Mouse (Mus musculus) kidney, postnatal 10 days (tissue): ENCODE measurements at regions not wholly inside any gene's neighbourhood (a gene's known extent, or its start where the extent isn't known, plus 50 kb on each side); places are given as distances from the start of the nearest gene placed in this dataset.

Source experiments
- DNase-seq: peaks from one replicate; pipeline ENCODE4 v3.0.0; 2021; ENCODE audit warnings: mixed read lengths

DNA sequence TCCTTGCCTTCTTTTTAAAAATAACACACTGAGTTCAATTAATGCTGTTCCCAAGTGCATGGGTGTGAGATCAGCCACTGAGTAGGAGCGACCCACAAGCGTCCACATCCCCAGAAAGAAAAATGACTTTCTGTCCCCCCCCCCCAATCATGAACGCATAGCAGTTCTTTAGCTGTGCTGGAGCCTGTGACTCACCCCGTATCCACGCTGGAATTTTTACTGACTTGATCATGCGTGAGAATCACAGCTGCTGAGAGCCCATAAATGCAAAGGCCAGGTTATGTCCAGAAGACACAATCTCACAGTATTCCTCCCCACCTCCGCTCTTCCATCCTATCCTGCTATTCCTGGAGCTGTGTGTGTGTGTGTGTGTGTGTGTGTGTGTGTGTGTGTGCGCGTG, 53.3 kb downstream of the Fos start:
- DNase-seq, result no peak

GRCm38 (mm10) chr12:85531638-85532037, 57.9 kb downstream of the Fos start:
- DNase-seq, result no peak

DNA sequence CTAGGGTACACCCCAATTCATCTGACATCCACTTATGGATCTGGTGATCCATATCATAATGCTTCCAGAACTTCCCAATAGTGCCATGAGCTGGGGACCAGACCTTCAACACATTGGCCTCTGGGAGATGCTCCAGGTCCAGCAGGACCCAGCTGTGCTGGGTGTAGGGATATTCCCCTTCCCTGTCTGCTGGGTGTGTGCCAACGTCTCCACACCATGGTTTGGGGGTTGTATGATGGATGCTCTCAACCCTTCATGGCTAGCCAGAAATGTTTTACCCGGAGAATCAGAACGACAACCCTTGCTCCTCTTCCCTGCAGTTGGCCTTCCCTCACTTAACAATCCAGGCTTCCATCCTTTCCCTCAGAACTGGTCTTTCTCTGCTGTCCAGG, 58.5 kb downstream of the Fos start:
- peak; percentile 41 for DNase-seq

DNA sequence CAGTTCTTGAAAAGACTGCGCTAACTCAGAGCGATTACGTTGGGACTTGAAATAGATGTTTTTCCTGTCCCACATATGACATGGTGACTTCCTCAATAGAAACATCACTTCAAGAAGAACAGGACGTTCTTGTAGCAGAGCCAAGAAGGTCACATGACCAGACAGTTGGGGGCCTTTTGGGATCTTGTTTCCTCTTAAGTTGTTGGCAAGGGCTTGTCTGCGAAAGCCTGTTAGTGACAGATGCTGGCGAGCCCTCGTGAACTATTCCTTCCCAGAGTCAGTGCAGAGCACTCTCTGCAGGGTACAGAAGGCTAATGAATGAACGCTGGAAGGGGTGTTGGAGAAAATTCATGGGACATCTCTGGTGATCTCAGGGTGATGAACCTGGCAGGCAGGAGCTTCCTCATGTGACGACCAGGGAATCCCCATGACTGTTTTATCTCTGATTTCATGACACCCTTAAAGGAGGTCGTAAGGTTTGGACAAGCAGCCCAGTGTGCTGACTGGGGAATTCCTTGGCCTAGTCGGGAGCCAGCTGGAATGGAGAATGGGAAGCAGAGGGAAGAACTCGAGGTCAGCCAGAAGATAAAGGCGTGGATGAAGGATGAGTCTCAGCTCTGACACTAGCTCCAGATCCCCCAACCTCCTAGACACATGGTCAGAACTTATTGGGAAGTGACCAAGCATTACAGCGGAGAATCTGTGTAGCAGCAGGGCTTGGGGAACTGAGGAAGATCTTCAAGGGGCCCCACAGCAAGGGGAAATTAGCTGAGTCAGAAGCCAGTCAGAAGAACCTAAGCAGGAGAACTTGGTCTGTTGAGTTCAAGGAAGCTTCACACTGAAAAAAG, 59.1 kb downstream of the Fos start:
- peak; percentile 80 for DNase-seq

DNA sequence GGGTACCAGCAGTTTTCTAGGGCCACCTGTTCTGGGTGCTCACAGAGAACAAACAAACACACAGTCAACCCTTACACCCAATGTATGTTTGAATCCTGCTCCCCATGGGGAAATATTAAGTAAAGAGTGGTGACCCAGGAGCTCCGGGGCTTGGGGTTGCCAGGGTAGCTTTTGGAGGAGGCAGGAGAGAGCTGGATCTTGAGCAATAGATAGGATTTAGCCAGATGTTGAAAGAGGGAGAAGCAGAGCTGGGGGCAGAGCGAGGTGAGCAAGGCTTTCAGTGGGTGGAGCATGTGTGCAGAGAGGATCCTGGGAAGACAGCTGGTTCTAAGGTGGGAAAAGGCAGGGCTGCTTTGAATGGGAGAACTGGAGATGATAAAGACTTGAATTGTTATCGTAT, 59.9 kb downstream of the Fos start:
- no peak for DNase-seq

GRCm38 (mm10) chr12:85539423-85539822, 59.4 kb upstream of the Jdp2 start:
- no peak for DNase-seq

- peak; percentile 55 for DNase-seq
These were observed 57.7 kb upstream of the Jdp2 start for GRCm38 (mm10) chr12:85541153-85541552.

DNA sequence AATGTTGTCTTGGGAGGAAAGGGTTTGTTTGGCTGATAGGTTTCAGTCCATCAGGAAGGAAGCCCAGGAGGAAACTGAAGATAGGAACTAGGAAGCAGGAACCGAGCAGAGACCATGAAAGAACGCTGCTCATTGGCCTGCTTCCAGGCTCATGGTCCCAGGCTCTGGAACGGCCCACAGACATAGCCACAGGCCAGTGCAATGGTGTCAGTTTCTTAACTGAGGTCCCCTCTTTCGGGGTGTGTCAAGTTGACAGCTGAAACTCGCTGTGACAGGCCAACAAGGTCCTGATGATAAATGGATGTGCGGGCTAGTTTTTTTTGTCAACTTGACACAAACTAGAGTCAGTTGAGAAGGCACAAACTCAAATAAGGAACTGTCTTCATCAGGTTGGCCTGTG, 55.9 kb upstream of the Jdp2 start:
- no peak for DNase-seq

- no peak for DNase-seq
These were observed 55.3 kb upstream of the Jdp2 start for GRCm38 (mm10) chr12:85543520-85543919.

GRCm38 (mm10) chr12:85544801-85545200, 54.0 kb upstream of the Jdp2 start:
- no peak for DNase-seq

DNA sequence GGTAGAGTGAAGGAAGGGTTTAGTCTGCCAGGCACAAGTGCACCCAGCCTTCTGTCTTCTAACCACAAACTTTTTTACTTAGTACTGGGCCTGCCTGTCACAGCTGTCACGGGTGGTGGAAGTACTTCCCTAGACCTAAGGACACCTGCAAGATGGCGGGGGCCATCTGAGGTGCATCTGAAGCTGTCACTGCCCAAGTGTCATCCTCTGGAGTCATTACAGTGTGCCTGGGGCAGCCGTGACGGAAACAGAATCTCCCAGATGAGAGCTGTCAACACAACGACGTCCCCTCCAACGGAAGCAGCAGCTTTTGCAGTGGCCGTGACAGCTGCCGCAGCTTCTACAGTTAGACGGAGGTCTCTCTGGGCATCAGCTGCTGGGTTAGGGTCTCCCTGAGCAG, 53.1 kb upstream of the Jdp2 start:
- peak; percentile 39 for DNase-seq

- DNase-seq, result peak; percentile 59
These were observed 50.8 kb upstream of the Jdp2 start for GRCm38 (mm10) chr12:85548076-85548475.
